Mouse (Mus musculus): ENCODE results near the gene Tmem238. TPM values are rescaled to one million over a fixed set of nuclear protein-coding genes. Genes with fewer than 3 reads are reported as not detected.

Gene Tmem238
- total and polyA plus RNA-seq, 3 experiments, result 5.5 to 12.3 (median 9.8) TPM

DNA sequence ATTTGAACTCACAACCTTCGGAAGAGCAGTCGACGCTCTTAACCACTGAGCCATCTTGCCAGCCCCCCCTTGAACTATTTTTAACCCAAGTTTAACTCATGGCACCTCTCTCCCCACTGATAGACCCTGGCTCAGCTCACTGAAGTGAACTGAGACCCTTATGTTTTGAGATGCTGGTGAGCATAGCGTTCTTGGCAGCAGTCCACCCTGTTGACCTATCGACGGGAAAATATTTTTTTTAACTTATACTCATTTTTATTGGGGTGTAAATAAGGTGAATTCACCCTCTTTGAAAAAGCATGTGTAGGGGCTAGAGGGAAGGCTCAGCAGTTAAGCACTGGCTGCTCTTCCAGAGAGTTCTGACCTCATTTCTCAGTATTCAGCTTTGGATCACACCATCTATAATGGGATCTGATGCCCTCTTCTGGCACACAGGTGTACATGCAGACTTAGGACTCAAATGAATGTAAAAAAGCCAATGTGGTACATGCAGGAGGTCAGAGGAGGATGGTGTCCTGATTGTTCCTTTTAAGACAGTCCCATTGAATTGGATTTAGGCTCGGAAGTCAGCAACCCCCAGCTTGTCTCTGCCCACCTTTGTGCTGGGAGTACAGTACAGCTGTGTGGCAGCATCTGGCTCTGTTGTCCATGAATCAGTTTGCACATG, 6.4 kb upstream of the Tmem238 start:
- H3K4me1 ChIP-seq (ENCODE audit: control insufficient read depth in 1 of 2, insufficient read depth in 2 of 2), result peaks cover 5 to 26% of the 10 kb centered on the region in 2 experiments; a peak in 2 of 4 replicates
- dilution Hi-C loops (cut with MboI; ENCODE audit: extremely low pct_ligation_motif_present, extremely low pct_unique_long_range_greater_than_20kb, low sequenced_read_pairs) (no loop called here), in situ Hi-C loops (cut with MboI; ENCODE audit: low pct_ligation_motif_present, low pct_unique_long_range_greater_than_20kb, low sequenced_read_pairs) (no loop called here)
- H3K79me2 ChIP-seq (replicated peaks; ENCODE audit: control insufficient read depth, extremely low read depth, insufficient read depth, poor library complexity, severe bottlenecking), result peaks cover 24% of the 10 kb centered on the region
- H3K4me3 ChIP-seq (replicated peaks in 1 of 3; ENCODE audit: low read depth in 2 of 3, low read length in 2 of 3, poor library complexity in 1 of 3), result no peak overlapping the region
- no peak overlapping the region for H3K27ac ChIP-seq (ENCODE audit: insufficient read depth, low read depth)
- H3K4me2 ChIP-seq (ENCODE audit: insufficient read depth, low read depth, poor library complexity, severe bottlenecking), result no peak overlapping the region
- H3K27me3 ChIP-seq (replicated peaks), result no peaks in the 10 kb centered on the region
- TF ChIP-seq IRF4 (IDR thresholded peaks at IDR 0.05; ENCODE audit: low read depth, low read length) (0 out of 2 replicates have a peak, but pooled peaks have one; percentile 14), SIN3A (IDR thresholded peaks at IDR 0.05; ENCODE audit: low read length) (no peak), PAX5 (IDR thresholded peaks at IDR 0.05; ENCODE audit: low read length) (no peak), NRF1 (IDR thresholded peaks at IDR 0.05; ENCODE audit: low read depth, low read length) (no peak), KAT2A (IDR thresholded peaks at IDR 0.05; ENCODE audit: insufficient replicate concordance, low read length) (no peak), CHD1 (IDR thresholded peaks at IDR 0.05; ENCODE audit: low read depth, low read length) (no peak), ZKSCAN1 (IDR thresholded peaks at IDR 0.05; ENCODE audit: borderline replicate concordance, low read depth, low read length) (no peak), HCFC1 (IDR thresholded peaks at IDR 0.05; ENCODE audit: low read depth, low read length) (no peak), EP300 (IDR thresholded peaks at IDR 0.05; ENCODE audit: low read length) (no peak), RCOR1 (conservative IDR thresholded peaks at IDR 0.05; ENCODE audit: low read depth, low read length) (0 out of 2 replicates have a peak, but pooled peaks have one; percentile 19), MEF2A (IDR thresholded peaks at IDR 0.05; ENCODE audit: borderline replicate concordance, low read depth, low read length) (0 out of 2 replicates have a peak, but pooled peaks have one; percentile 12), MAX (IDR thresholded peaks at IDR 0.05; ENCODE audit: low read length) (no peak), CHD2 (IDR thresholded peaks at IDR 0.05; ENCODE audit: low read length) (0 out of 2 replicates have a peak, but pooled peaks have one; percentile 13), MAFK (IDR thresholded peaks at IDR 0.05; ENCODE audit: insufficient replicate concordance, low read length) (no peak), POLR2A (IDR thresholded peaks at IDR 0.05; ENCODE audit: low read depth, low read length) (peak; percentile 61; the same call in 1 of the 2 replicates), CTCF (conservative IDR thresholded peaks at IDR 0.05 in 1 of 2, IDR thresholded peaks at IDR 0.05 in 1 of 2; ENCODE audit: low read depth in 2 of 2, low read length in 2 of 2) (peak; percentile 49 to 58), NELFE (IDR thresholded peaks at IDR 0.05; ENCODE audit: low read depth, low read length) (no peak), RAD21 (IDR thresholded peaks at IDR 0.05; ENCODE audit: low read depth, low read length) (peak; percentile 24), ETS1 (conservative IDR thresholded peaks at IDR 0.05; ENCODE audit: low read depth, low read length) (no peak), MAZ (IDR thresholded peaks at IDR 0.05; ENCODE audit: low read depth, low read length) (0 out of 2 replicates have a peak, but pooled peaks have one; percentile 42), SMC3 (IDR thresholded peaks at IDR 0.05; ENCODE audit: low read depth, low read length) (peak; percentile 44), TCF12 (IDR thresholded peaks at IDR 0.05; ENCODE audit: low read depth, low read length) (0 out of 2 replicates have a peak, but pooled peaks have one; percentile 10), ZC3H11A (IDR thresholded peaks at IDR 0.05; ENCODE audit: low read depth, low read length) (no peak), USF2 (conservative IDR thresholded peaks at IDR 0.05; ENCODE audit: low read depth, low read length) (no peak), USF1 (IDR thresholded peaks at IDR 0.05; ENCODE audit: low read depth, low read length) (no peak), MXI1 (IDR thresholded peaks at IDR 0.05; ENCODE audit: low read depth, low read length) (peak; percentile 11; the same call in 1 of the 2 replicates), TBP (conservative IDR thresholded peaks at IDR 0.05; ENCODE audit: low read depth, low read length) (no peak), ZNF384 (IDR thresholded peaks at IDR 0.05; ENCODE audit: low read depth, low read length) (no peak), E2F4 (IDR thresholded peaks at IDR 0.05; ENCODE audit: insufficient replicate concordance, low read depth, low read length) (no peak), JUND (conservative IDR thresholded peaks at IDR 0.05; ENCODE audit: low read depth, low read length) (no peak), MYC (IDR thresholded peaks at IDR 0.05; ENCODE audit: low read depth, low read length) (peak; percentile 59; the same call in 1 of the 2 replicates), ELF1 (IDR thresholded peaks at IDR 0.05; ENCODE audit: low read depth, low read length) (no peak), ZMIZ1 (IDR thresholded peaks at IDR 0.05; ENCODE audit: low read depth, low read length) (peak; percentile 22; the same call in 1 of the 2 replicates), GABPA (IDR thresholded peaks at IDR 0.05; ENCODE audit: insufficient replicate concordance, low read depth, low read length) (no peak), UBTF (IDR thresholded peaks at IDR 0.05; ENCODE audit: low read depth, low read length) (no peak), BHLHE40 (IDR thresholded peaks at IDR 0.05; ENCODE audit: low read depth, low read length) (no peak), POLR2AphosphoS2 (IDR thresholded peaks at IDR 0.05; ENCODE audit: low read depth, low read length) (peak; percentile 94), JUN (IDR thresholded peaks at IDR 0.05; ENCODE audit: insufficient read depth, low read depth, low read length) (no peak)
- no peak overlapping the region for H3K9ac ChIP-seq (ENCODE audit: insufficient read depth, low read depth)
- H3K36me3 ChIP-seq (replicated peaks in 1 of 2; ENCODE audit: control insufficient read depth in 1 of 2, insufficient read depth in 1 of 2, low read length in 1 of 2), result peaks cover 39 to 55% of the 10 kb centered on the region in 2 experiments
- H3K9me3 ChIP-seq (replicated peaks; ENCODE audit: low read length), result no peaks in the 10 kb centered on the region
- no peak for DNase-seq (ENCODE audit: extremely low read depth)

Measured in CH12.LX (cell line).